Mouse (Mus musculus) ES-E14 (cell line): Measurements from ENCODE around the gene 4930512M02Rik. TPM values are rescaled to one million over a fixed set of nuclear protein-coding genes. Genes with fewer than 3 reads are reported as not detected.

Experiments
- DNase-seq: peaks from one replicate; pipeline ENCODE4 v3.0.0-alpha.2; 2013; ENCODE audit warnings: low read depth, low spot score
- H3K27ac ChIP-seq: 2 replicates; pipeline ENCODE4 v1.5.1; 2012; ENCODE audit warnings: low read depth, mild to moderate bottlenecking, low read length, moderate library complexity, mixed read lengths; ENCODE audit not compliant: poor library complexity, insufficient read depth, severe bottlenecking
- H3K36me3 ChIP-seq: 2 replicates; pipeline ENCODE4 v1.6.1; 2012; ENCODE audit warnings: mild to moderate bottlenecking, low read length, moderate library complexity, mixed read lengths; ENCODE audit not compliant: control insufficient read depth, poor library complexity, insufficient read depth, severe bottlenecking
- H3K4me1 ChIP-seq, 2 experiments: fragments of 150-350 bp in 1 of 2; sonication (generic) in 1 of 2; 2 replicates each; pipeline ENCODE4 v1.6.1; 2012; ENCODE audit warnings: low read length in 2 of 2, mild to moderate bottlenecking in 1 of 2, mixed read lengths in 1 of 2; ENCODE audit not compliant: control insufficient read depth in 2 of 2, insufficient read depth in 2 of 2, poor library complexity in 1 of 2
- H3K4me3 ChIP-seq, 2 experiments: fragments of 150-350 bp in 1 of 2; sonication (generic) in 1 of 2; 2 replicates each; pipeline ENCODE4 v1.5.1; 2012; ENCODE audit warnings: low read length in 2 of 2, low read depth in 1 of 2, mild to moderate bottlenecking in 1 of 2, mixed read lengths in 1 of 2; ENCODE audit not compliant: insufficient read depth in 1 of 2, poor library complexity in 1 of 2, severe bottlenecking in 1 of 2
- H3K9ac ChIP-seq: 2 replicates; pipeline ENCODE4 v1.6.1; 2012; ENCODE audit warnings: low read depth, mild to moderate bottlenecking, low read length, mixed read lengths; ENCODE audit not compliant: poor library complexity, insufficient read depth, severe bottlenecking
- H3K9me3 ChIP-seq: fragments of 150-350 bp; sonication (generic); 2 replicates; pipeline ENCODE4 v1.6.1; 2012; ENCODE audit warnings: low read depth, mild to moderate bottlenecking, low read length; ENCODE audit not compliant: control insufficient read depth, insufficient read depth
- CHD2 ChIP-seq: IDR thresholded peaks from 2 replicates; pipeline ENCODE4 v1.6.1; 2014; ENCODE audit warnings: mild to moderate bottlenecking, low read depth, low read length, inconsistent platforms
- HCFC1 ChIP-seq: IDR thresholded peaks from 2 replicates; pipeline ENCODE4 v1.6.1; 2012; ENCODE audit warnings: low read length, inconsistent platforms, borderline replicate concordance; ENCODE audit not compliant: insufficient read depth
- MAFK ChIP-seq: IDR thresholded peaks from 2 replicates; pipeline ENCODE4 v1.6.1; 2014; ENCODE audit warnings: mild to moderate bottlenecking, low read depth, low read length, inconsistent platforms; ENCODE audit not compliant: insufficient read depth
- ZC3H11A ChIP-seq: IDR thresholded peaks from 2 replicates; pipeline ENCODE4 v1.6.1; 2012; ENCODE audit warnings: low read depth, mild to moderate bottlenecking, inconsistent platforms, low read length, borderline replicate concordance
- ZNF384 ChIP-seq: IDR thresholded peaks from 2 replicates; pipeline ENCODE4 v1.6.1; 2012; ENCODE audit warnings: low read depth, low read length, inconsistent platforms
- in situ Hi-C, 2 experiments: fragments of 600-800 bp; cut with MboI; formaldehyde crosslinking; loops; one replicate each; pipeline ENCODE4 v1.15.1; 2025; ENCODE audit warnings: low sequenced_read_pairs in 2 of 2, inconsistent platforms in 1 of 2; ENCODE audit not compliant: unreplicated experiment in 2 of 2
- total RNA-seq: library from RNA; depleted of rRNA; stranded (reverse); fragments of 300-350 nt; gene quantifications from 2 replicates; pipeline ENCODE4 v1.2.3, GENCODE M21; 2012

The 4930512M02Rik gene
- total RNA-seq, 1 experiment: not detected

GRCm38 (mm10) chr11:11656995-11657530 is 29.4 kb upstream of the 4930512M02Rik start:
- in situ Hi-C loops: no loop called here

GRCm38 (mm10) chr11:11656388-11656787 is 28.8 kb upstream of the 4930512M02Rik start:
- no peak overlapping the region for H3K9ac ChIP-seq

More at GRCm38 (mm10) chr11:11656995-11657530, 29.4 kb upstream of the 4930512M02Rik start:
- no peak overlapping the region for H3K4me3 ChIP-seq
- no peak overlapping the region for H3K27ac ChIP-seq
- TF ChIP-seq MAFK: no peak
- no peak for TF ChIP-seq HCFC1
- no peak for TF ChIP-seq CHD2
- no peak for TF ChIP-seq ZNF384
- H3K9ac ChIP-seq: no peak overlapping the region
- H3K4me1 ChIP-seq: peaks cover 2% of the 10 kb centered on the region in 2 experiments; a peak in 2 of 4 replicates
- no peaks in the 10 kb centered on the region for H3K9me3 ChIP-seq
- no peak for DNase-seq
- H3K36me3 ChIP-seq: no peaks in the 10 kb centered on the region

GRCm38 (mm10) chr11:11644303-11644702 is 16.7 kb upstream of the 4930512M02Rik start:
- no peak overlapping the region for H3K9ac ChIP-seq
- no peak overlapping the region for H3K4me3 ChIP-seq
- in situ Hi-C loops: no loop called here
- H3K27ac ChIP-seq: no peak overlapping the region
- H3K36me3 ChIP-seq: no peaks in the 10 kb centered on the region
- TF ChIP-seq CHD2: no peak
- TF ChIP-seq ZC3H11A: no peak
- no peak for TF ChIP-seq MAFK
- TF ChIP-seq HCFC1: no peak
- no peak for TF ChIP-seq ZNF384
- H3K9me3 ChIP-seq: no peaks in the 10 kb centered on the region
- H3K4me1 ChIP-seq: no peaks in the 10 kb centered on the region
- DNase-seq: no peak

More at GRCm38 (mm10) chr11:11656388-11656787, 28.8 kb upstream of the 4930512M02Rik start:
- Histone ChIP-seq H3K9me3 (no peaks in the 10 kb centered on the region), H3K4me1 (peaks cover 2% of the 10 kb centered on the region in 2 experiments; a peak in 2 of 4 replicates), H3K27ac (no peak overlapping the region), H3K4me3 (no peak overlapping the region), H3K36me3 (no peaks in the 10 kb centered on the region)
- no peak for TF ChIP-seq MAFK
- no peak for TF ChIP-seq HCFC1
- no peak for TF ChIP-seq ZC3H11A
- no peak for TF ChIP-seq ZNF384
- no peak for TF ChIP-seq CHD2
- DNase-seq: no peak
- in situ Hi-C loops: no loop called here

- H3K36me3 ChIP-seq: no peaks in the 10 kb centered on the region
- no peak overlapping the region for H3K27ac ChIP-seq
- no peaks in the 10 kb centered on the region for H3K4me1 ChIP-seq
- in situ Hi-C loops: no loop called here
- no peak overlapping the region for H3K4me3 ChIP-seq
- DNase-seq: no peak
- no peak overlapping the region for H3K9ac ChIP-seq
- H3K9me3 ChIP-seq: no peaks in the 10 kb centered on the region; the same call in 1 of the 2 replicates
- TF ChIP-seq HCFC1: no peak
- TF ChIP-seq MAFK: no peak
- TF ChIP-seq ZNF384: no peak
- TF ChIP-seq ZC3H11A: no peak
- no peak for TF ChIP-seq CHD2
Measured at GRCm38 (mm10) chr11:11624073-11624705, 3.4 kb downstream of the 4930512M02Rik start.
